ENCODE assay signal across 12 mouse cellular contexts in genomic region chr17:84156227-84156573, GRCm38 (mm10). TPM values are rescaled to one million over a fixed set of nuclear protein-coding genes. Genes with fewer than 3 reads are reported as not detected.
A peak's percentile ranks its signal among the peaks of the same experiment; 100 is the strongest.
DNase-seq lines count a peak whose midpoint lies in the region; ATAC-seq lines count a peak whose summit lies in the region.
"Had no signal": no experiment of that assay in that cellular context is flagged by ENCODE, and none has a peak within 500 bp of the region (broad histone marks: within the 10 kb centered on the region; RNA-seq: fewer than 3 reads in every experiment).

No protein-coding gene starts in this region.

- intact Hi-C loops in heart, postnatal 14 days (cut with DNase I) = no loop called here

- H3K4me1 ChIP-seq in lung, embryonic 16.5 days (replicated peaks; ENCODE audit: control insufficient read depth, insufficient read depth, low read length) = peaks cover 24% of the 10 kb centered on the region
- H3K4me1 ChIP-seq in intestine, embryonic 15.5 days (replicated peaks) = peaks cover 50% of the 10 kb centered on the region

- H3K9me3 ChIP-seq in lung, embryonic 16.5 days (ENCODE audit: control insufficient read depth, low read length) = no peaks in the 10 kb centered on the region
- H3K9me3 ChIP-seq in intestine, embryonic 15.5 days = no peaks in the 10 kb centered on the region
- H3K9me3 ChIP-seq: forebrain, embryonic 13.5 days; heart, embryonic 13.5 days had no signal

- H3K4me3 ChIP-seq in lung, embryonic 16.5 days (ENCODE audit: low read length) = no peak overlapping the region
- H3K4me3 ChIP-seq in intestine, embryonic 15.5 days (replicated peaks) = peak overlapping the region; percentile 27
- H3K4me3 ChIP-seq: forebrain, embryonic 13.5 days; heart, embryonic 13.5 days had no signal

- 42% methylated on average over 13 of the region's 13 CpGs for WGBS in lung, embryonic 16.5 days
- WGBS in intestine, embryonic 15.5 days = 41% methylated on average over 13 of the region's 13 CpGs

- H3K36me3 ChIP-seq in lung, embryonic 16.5 days (ENCODE audit: control insufficient read depth, insufficient read depth, low read length) = no peaks in the 10 kb centered on the region
- no peaks in the 10 kb centered on the region for H3K36me3 ChIP-seq in intestine, embryonic 15.5 days
- H3K36me3 ChIP-seq: heart, embryonic 13.5 days had no signal

- H3K27me3 ChIP-seq in lung, embryonic 16.5 days (ENCODE audit: control insufficient read depth, insufficient read depth, low read depth, low read length) = no peaks in the 10 kb centered on the region
- no peaks in the 10 kb centered on the region for H3K27me3 ChIP-seq in intestine, embryonic 15.5 days (replicated peaks)

- no peak overlapping the region for H3K4me2 ChIP-seq in lung, embryonic 16.5 days (ENCODE audit: low read depth, low read length)
- peak overlapping the region; percentile 57 for H3K4me2 ChIP-seq in intestine, embryonic 15.5 days (replicated peaks)
- H3K4me2 ChIP-seq: forebrain, embryonic 13.5 days; heart, embryonic 13.5 days had no signal

- DNase-seq in lung, postnatal 14 days = no peak
- peak; percentile 52 for DNase-seq in kidney, postnatal 10 days
- peak; percentile 57 for DNase-seq in naive thymus-derived CD4-positive, alpha-beta T cell, adult 2 months (ENCODE audit: low read depth)
- DNase-seq in testis, postnatal 14 days (ENCODE audit: low spot score) = no peak
- no peak for DNase-seq in adrenal gland, postnatal 25 days
- DNase-seq in heart, postnatal 14 days = no peak
- DNase-seq: embryo, embryonic 11 days had no signal

- H3K27ac ChIP-seq in lung, embryonic 16.5 days (ENCODE audit: low read length) = peak overlapping the region; percentile 91
- peak overlapping the region; percentile 92 for H3K27ac ChIP-seq in intestine, embryonic 15.5 days
- H3K27ac ChIP-seq: forebrain, embryonic 13.5 days; heart, embryonic 13.5 days; hindbrain, postnatal 0 days had no signal

- ATAC-seq in lung, embryonic 16.5 days (ENCODE audit: low read depth) = no peak
- peak; percentile 44 for ATAC-seq in intestine, embryonic 15.5 days
- ATAC-seq: forebrain, embryonic 13.5 days; hindbrain, postnatal 0 days had no signal

- no peak overlapping the region for H3K9ac ChIP-seq in lung, embryonic 16.5 days (ENCODE audit: low read length)
- peak overlapping the region; percentile 28 for H3K9ac ChIP-seq in intestine, embryonic 15.5 days
- H3K9ac ChIP-seq: forebrain, embryonic 13.5 days; heart, embryonic 13.5 days had no signal

RNA-seq across cellular contexts. Expression of gene Zfp36l2, which starts 31.5 kb away (rescaled TPM):
- 10.1 and 11.2 TPM in 2 replicates for polyA plus RNA-seq in lung, embryonic 16.5 days (2015; fragmentation: Nextera tagmentation; extraction: Ambion mirVana)
- 23.2 and 29.7 TPM in 2 replicates for polyA plus RNA-seq in intestine, embryonic 15.5 days (2015; fragmentation: Nextera tagmentation; extraction: Ambion mirVana)
- total RNA-seq in adrenal gland, postnatal 25 days (2021) = 52.0 and 56.5 TPM in 2 replicates
- 10 to 100 TPM; 30.3 to 33.3 TPM for total RNA-seq in heart, postnatal 14 days (2021)

Comparison
In these comparisons a context has a peak if more than half of its experiments do, and no peak if none do; other contexts are left out.
1. DNase-seq: peak in kidney, postnatal 10 days (single experiment) and naive thymus-derived CD4-positive, alpha-beta T cell, adult 2 months (single experiment); none in lung, postnatal 14 days (single experiment), testis, postnatal 14 days (single experiment), adrenal gland, postnatal 25 days (single experiment) and heart, postnatal 14 days (0 of 2).